Mouse (Mus musculus): Measurements from ENCODE around the gene Gm40460. TPM values are rescaled to one million over a fixed set of nuclear protein-coding genes. Genes with fewer than 3 reads are reported as not detected.
"Not testable (repeated sequence)": the region's sequence is repeated elsewhere in the genome, so short reads cannot be mapped to it uniquely, and the experiment has no call there.

The Gm40460 gene
- total RNA-seq (2021): not detected
- long read RNA-seq, experiment 1: 0 reads
- long read RNA-seq, experiment 2: 0 reads

- DNase-seq: no peak
Measured at GRCm38 (mm10) chr7:142240978-142241377, at the start of gene Gm40460. Gene Gm40460 (minus strand): TSS chr7:142241078.

- DNase-seq: not testable (repeated sequence)
Measured at GRCm38 (mm10) chr7:142285910-142286612, 45.2 kb upstream of the Gm40460 start.

GRCm38 (mm10) chr7:142285130-142285835 is 44.4 kb upstream of the Gm40460 start:
- peak; percentile 61 to 64 for DNase-seq

GRCm38 (mm10) chr7:142284615-142285080 is 43.8 kb upstream of the Gm40460 start:
- DNase-seq: peak; percentile 93 to 94

GRCm38 (mm10) chr7:142284023-142284591 is 43.2 kb upstream of the Gm40460 start:
- peak; percentile 67 to 75 for DNase-seq

GRCm38 (mm10) chr7:142282847-142283246 is 42.0 kb upstream of the Gm40460 start:
- peak; percentile 18 for DNase-seq

- not testable (repeated sequence) for DNase-seq
Measured at GRCm38 (mm10) chr7:142279291-142279690, 38.4 kb upstream of the Gm40460 start.

GRCm38 (mm10) chr7:142278183-142278582 is 37.3 kb upstream of the Gm40460 start:
- DNase-seq: peak; percentile 73 to 86

GRCm38 (mm10) chr7:142274263-142274662 is 33.4 kb upstream of the Gm40460 start, which contains the start of gene Gm4559:
Gene Gm4559 (minus strand): TSS chr7:142274363.
- not testable (repeated sequence) for DNase-seq

GRCm38 (mm10) chr7:142258254-142258653 is 17.4 kb upstream of the Gm40460 start, which contains the start of gene Gm2431:
Gene Gm2431 (minus strand): TSS chr7:142258354.
- DNase-seq: not testable (repeated sequence)

- DNase-seq: peak; percentile 36 to 61
Measured at GRCm38 (mm10) chr7:142255517-142255916, 14.6 kb upstream of the Gm40460 start.

GRCm38 (mm10) chr7:142249824-142250223 is 8.9 kb upstream of the Gm40460 start:
- DNase-seq: peak; percentile 28 to 57

- no peak for DNase-seq
Measured at GRCm38 (mm10) chr7:142231540-142231939, 9.3 kb downstream of the Gm40460 start.

- DNase-seq: not testable (repeated sequence)
Measured at GRCm38 (mm10) chr7:142229871-142230270, 11.0 kb downstream of the Gm40460 start, which contains the start of gene Krtap5-5. Gene Krtap5-5 (minus strand): TSS chr7:142229971.

GRCm38 (mm10) chr7:142224518-142224917 is 16.4 kb downstream of the Gm40460 start:
- no peak for DNase-seq

GRCm38 (mm10) chr7:142212136-142212535 is 28.7 kb downstream of the Gm40460 start:
- not testable (repeated sequence) for DNase-seq

- DNase-seq: no peak
Measured at GRCm38 (mm10) chr7:142211559-142211958, 29.3 kb downstream of the Gm40460 start, which contains the start of gene Gm7579. Gene Gm7579 (plus strand): TSS chr7:142211859.

GRCm38 (mm10) chr7:142206891-142207290 is 34.0 kb downstream of the Gm40460 start:
- not testable (repeated sequence) for DNase-seq

- no peak for DNase-seq
Measured at GRCm38 (mm10) chr7:142205488-142205887, 35.4 kb downstream of the Gm40460 start.

GRCm38 (mm10) chr7:142201064-142201463 is 39.8 kb downstream of the Gm40460 start, which contains the start of gene Krtap5-3:
Gene Krtap5-3 (plus strand): TSS chr7:142201364.
- no peak for DNase-seq

- no peak for DNase-seq
Measured at GRCm38 (mm10) chr7:142198748-142199147, 42.1 kb downstream of the Gm40460 start.

Data from adrenal gland, postnatal 36 days (tissue).